Mouse (Mus musculus) olfactory bulb, adult 2 months (tissue): ENCODE results near the gene Gm20479.

Source experiments
- CTCF ChIP-seq: fragments of 200-500 bp; IDR thresholded peaks from 2 replicates; pipeline ENCODE4 v1.5.1; 2012; ENCODE audit warnings: low read depth, mild to moderate bottlenecking, low read length, moderate library complexity; ENCODE audit not compliant: insufficient read depth
- POLR2A ChIP-seq: fragments of 200-500 bp; IDR thresholded peaks from 2 replicates; pipeline ENCODE4 v1.6.1; 2012; ENCODE audit warnings: mild to moderate bottlenecking, low read depth, low read length, moderate library complexity; ENCODE audit not compliant: insufficient read depth

GRCm38 (mm10) chr7:27384134-27384533 lies 26.9 kb upstream of the Gm20479 start:
- TF ChIP-seq CTCF = no peak
- TF ChIP-seq POLR2A = no peak
